In the genomic region with DNA sequence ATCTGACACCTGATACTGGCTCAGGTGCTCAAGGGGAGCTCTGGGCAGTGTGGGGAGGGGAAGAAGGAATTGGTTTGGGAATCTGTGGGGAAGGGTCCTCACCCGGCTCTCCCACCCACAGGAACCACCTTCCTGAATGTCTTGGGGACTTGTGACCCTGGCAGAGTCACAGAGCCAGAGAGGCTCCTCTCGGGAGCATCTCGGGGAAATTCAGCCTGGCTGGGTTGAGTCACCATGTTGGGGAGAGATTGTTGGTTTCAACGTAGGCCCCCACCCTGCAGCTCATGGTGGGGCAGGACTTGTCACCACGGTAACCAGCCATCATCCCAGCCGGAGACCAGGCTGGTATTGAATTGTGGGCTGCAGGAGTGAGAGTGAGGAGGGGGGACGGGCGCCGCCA, we compare ENCODE assay signal across 24 mouse cellular contexts. TPM values are rescaled to one million over a fixed set of nuclear protein-coding genes. Genes with fewer than 3 reads are reported as not detected.
DNase-seq lines count a peak whose midpoint lies in the region; ATAC-seq lines count a peak whose summit lies in the region.
"Had no signal": no experiment of that assay in that cellular context is flagged by ENCODE, and none has a peak within 500 bp of the region (broad histone marks: within the 10 kb centered on the region; RNA-seq: fewer than 3 reads in every experiment).

No protein-coding gene starts in this region.

- no peak overlapping the region for H3K27ac ChIP-seq in forebrain, embryonic 12.5 days
- no peak overlapping the region for H3K27ac ChIP-seq in forebrain, embryonic 14.5 days (ENCODE audit: low read depth, low read length)
- no peak overlapping the region for H3K27ac ChIP-seq in midbrain, embryonic 10.5 days (replicated peaks)
- H3K27ac ChIP-seq in midbrain, embryonic 14.5 days (replicated peaks; ENCODE audit: low read depth, low read length): no peak overlapping the region
- no peak overlapping the region for H3K27ac ChIP-seq in embryonic facial prominence, embryonic 11.5 days (replicated peaks; ENCODE audit: low read depth, low read length)
- H3K27ac ChIP-seq: embryonic facial prominence, embryonic 13.5 days; forebrain, embryonic 15.5 days; heart, embryonic 13.5 days; hindbrain, embryonic 13.5 days; intestine, embryonic 15.5 days had no signal

- H3K4me2 ChIP-seq in forebrain, embryonic 12.5 days: no peak overlapping the region
- no peak overlapping the region for H3K4me2 ChIP-seq in forebrain, embryonic 14.5 days (ENCODE audit: low read length)
- H3K4me2 ChIP-seq in midbrain, embryonic 14.5 days (ENCODE audit: low read length): no peak overlapping the region
- H3K4me2 ChIP-seq in embryonic facial prominence, embryonic 11.5 days (ENCODE audit: low read depth, low read length): no peak overlapping the region
- H3K4me2 ChIP-seq: embryonic facial prominence, embryonic 13.5 days; forebrain, embryonic 15.5 days; heart, embryonic 13.5 days; hindbrain, embryonic 13.5 days; intestine, embryonic 15.5 days had no signal

- peaks cover 91% of the 10 kb centered on the region for H3K27me3 ChIP-seq in forebrain, embryonic 12.5 days
- H3K27me3 ChIP-seq in forebrain, embryonic 14.5 days (replicated peaks; ENCODE audit: control insufficient read depth, insufficient read depth, low read length): peaks cover 57% of the 10 kb centered on the region
- peaks cover 97% of the 10 kb centered on the region for H3K27me3 ChIP-seq in midbrain, embryonic 10.5 days (ENCODE audit: low read depth, poor library complexity, severe bottlenecking)
- peaks cover 61% of the 10 kb centered on the region for H3K27me3 ChIP-seq in midbrain, embryonic 14.5 days (ENCODE audit: control insufficient read depth, insufficient read depth, low read length)
- peaks cover 57% of the 10 kb centered on the region for H3K27me3 ChIP-seq in embryonic facial prominence, embryonic 11.5 days (ENCODE audit: control insufficient read depth, insufficient read depth, low read length)

- H3K4me3 ChIP-seq in forebrain, embryonic 12.5 days (replicated peaks): no peak overlapping the region
- no peak overlapping the region for H3K4me3 ChIP-seq in forebrain, embryonic 14.5 days (ENCODE audit: low read depth, low read length)
- 0 out of 2 replicates have a peak overlapping the region, but pooled peaks have one; percentile 11 for H3K4me3 ChIP-seq in midbrain, embryonic 10.5 days
- H3K4me3 ChIP-seq in midbrain, embryonic 14.5 days (replicated peaks; ENCODE audit: low read depth, low read length): no peak overlapping the region
- H3K4me3 ChIP-seq in embryonic facial prominence, embryonic 11.5 days (ENCODE audit: low read depth, low read length): no peak overlapping the region
- H3K4me3 ChIP-seq: embryonic facial prominence, embryonic 13.5 days; forebrain, embryonic 15.5 days; heart, embryonic 13.5 days; hindbrain, embryonic 13.5 days; intestine, embryonic 15.5 days had no signal

- H3K9me3 ChIP-seq in forebrain, embryonic 12.5 days: no peaks in the 10 kb centered on the region
- H3K9me3 ChIP-seq in forebrain, embryonic 14.5 days (replicated peaks; ENCODE audit: control insufficient read depth, low read length): no peaks in the 10 kb centered on the region
- H3K9me3 ChIP-seq in midbrain, embryonic 10.5 days (replicated peaks): no peaks in the 10 kb centered on the region
- H3K9me3 ChIP-seq in midbrain, embryonic 14.5 days (ENCODE audit: control insufficient read depth, low read length): no peaks in the 10 kb centered on the region
- H3K9me3 ChIP-seq in embryonic facial prominence, embryonic 11.5 days (replicated peaks; ENCODE audit: control insufficient read depth, low read length): no peaks in the 10 kb centered on the region
- H3K9me3 ChIP-seq: embryonic facial prominence, embryonic 13.5 days; forebrain, embryonic 15.5 days; heart, embryonic 13.5 days; hindbrain, embryonic 13.5 days; intestine, embryonic 15.5 days had no signal

- peaks cover 12% of the 10 kb centered on the region for H3K4me1 ChIP-seq in forebrain, embryonic 12.5 days
- H3K4me1 ChIP-seq in forebrain, embryonic 14.5 days (ENCODE audit: control insufficient read depth, insufficient read depth, low read length): peaks cover 2% of the 10 kb centered on the region; the same call in 1 of the 2 replicates
- peaks cover 37% of the 10 kb centered on the region for H3K4me1 ChIP-seq in midbrain, embryonic 10.5 days
- H3K4me1 ChIP-seq in midbrain, embryonic 14.5 days (ENCODE audit: control insufficient read depth, insufficient read depth, low read length): no peaks in the 10 kb centered on the region
- no peaks in the 10 kb centered on the region for H3K4me1 ChIP-seq in embryonic facial prominence, embryonic 11.5 days (ENCODE audit: control insufficient read depth, insufficient read depth, low read length)

- 3% methylated on average over 8 of the region's 9 CpGs for WGBS in forebrain, embryonic 12.5 days
- WGBS in forebrain, embryonic 14.5 days: 0% methylated on average over 9 of the region's 9 CpGs
- 2% methylated on average over 9 of the region's 9 CpGs for WGBS in midbrain, embryonic 10.5 days
- under 1% methylated on average over 9 of the region's 9 CpGs for WGBS in midbrain, embryonic 14.5 days
- 1% methylated on average over 9 of the region's 9 CpGs for WGBS in embryonic facial prominence, embryonic 11.5 days

- DNase-seq in forebrain, embryonic 14.5 days (ENCODE audit: low spot score): no peak
- no peak for DNase-seq in midbrain, embryonic 10.5 days (ENCODE audit: low spot score)
- DNase-seq in midbrain, embryonic 14.5 days: no peak
- peak; percentile 58 for DNase-seq in R1 (ENCODE audit: low read depth, low spot score)
- DNase-seq in embryonic facial prominence, embryonic 11.5 days (ENCODE audit: low spot score): no peak
- DNase-seq in retina, postnatal 1 day: no peak
- DNase-seq in cerebellum, postnatal 36 days: no peak
- DNase-seq: adrenal gland, postnatal 14 days; B cell, adult 2 months; cerebellum, adult 18-20 months; cerebellum, postnatal 10 days; embryo, embryonic 11 days; gastrocnemius, postnatal 25 days; heart, postnatal 4 days; kidney, adult 2 months had no signal

- peak; percentile 21; the same call in 1 of the 2 replicates for ATAC-seq in forebrain, embryonic 12.5 days (ENCODE audit: low FRiP score)
- no peak for ATAC-seq in forebrain, embryonic 14.5 days
- ATAC-seq in midbrain, embryonic 14.5 days (ENCODE audit: low FRiP score, low TSS enrichment): no peak
- ATAC-seq in embryonic facial prominence, embryonic 11.5 days (replicated peaks; ENCODE audit: insufficient number of reproducible peaks, low FRiP score, low TSS enrichment, low read depth): 0 out of 2 replicates have a peak, but pooled peaks have one; percentile 36
- ATAC-seq: activated CD4-positive, CD25-positive, alpha-beta regulatory T cell, adult 4 months; CD4-positive, CD25-positive, alpha-beta regulatory T cell, adult 4 months; forebrain, embryonic 15.5 days; intestine, embryonic 15.5 days had no signal

- no peaks in the 10 kb centered on the region for H3K36me3 ChIP-seq in forebrain, embryonic 12.5 days (replicated peaks)
- H3K36me3 ChIP-seq in forebrain, embryonic 14.5 days (ENCODE audit: control insufficient read depth, insufficient read depth, low read length): no peaks in the 10 kb centered on the region
- no peaks in the 10 kb centered on the region for H3K36me3 ChIP-seq in midbrain, embryonic 10.5 days
- no peaks in the 10 kb centered on the region for H3K36me3 ChIP-seq in midbrain, embryonic 14.5 days (ENCODE audit: control insufficient read depth, insufficient read depth, low read length)
- H3K36me3 ChIP-seq in embryonic facial prominence, embryonic 11.5 days (replicated peaks; ENCODE audit: control insufficient read depth, insufficient read depth, low read depth, low read length): no peaks in the 10 kb centered on the region
- H3K36me3 ChIP-seq: embryonic facial prominence, embryonic 13.5 days; forebrain, embryonic 15.5 days; heart, embryonic 13.5 days; hindbrain, embryonic 13.5 days; intestine, embryonic 15.5 days had no signal

- no peak overlapping the region for H3K9ac ChIP-seq in forebrain, embryonic 12.5 days
- H3K9ac ChIP-seq in forebrain, embryonic 14.5 days (ENCODE audit: low read length): no peak overlapping the region
- H3K9ac ChIP-seq in midbrain, embryonic 14.5 days (replicated peaks; ENCODE audit: low read length): no peak overlapping the region
- no peak overlapping the region for H3K9ac ChIP-seq in embryonic facial prominence, embryonic 11.5 days (replicated peaks; ENCODE audit: low read length)
- H3K9ac ChIP-seq: embryonic facial prominence, embryonic 13.5 days; forebrain, embryonic 15.5 days; hindbrain, embryonic 13.5 days; intestine, embryonic 15.5 days had no signal

RNA-seq across cellular contexts. Expression of a gene that starts 10.1 kb away (rescaled TPM):
- polyA plus RNA-seq in forebrain, embryonic 12.5 days (2016; fragmentation: Nextera tagmentation; extraction: Ambion mirVana): 0.68 and 0.83 TPM in 2 replicates
- polyA plus RNA-seq in forebrain, embryonic 14.5 days (2014; fragmentation: Nextera tagmentation; extraction: Ambion mirVana): 0.28 and 0.34 TPM in 2 replicates
- polyA plus RNA-seq in midbrain, embryonic 10.5 days (2016; fragmentation: Nextera tagmentation; extraction: Ambion mirVana): 1.4 and 2.1 TPM in 2 replicates
- polyA plus RNA-seq in midbrain, embryonic 14.5 days (2014; fragmentation: Nextera tagmentation; extraction: Ambion mirVana): 2.2 and 2.4 TPM in 2 replicates
- 0.22 and 0.43 TPM in 2 replicates for polyA plus RNA-seq in embryonic facial prominence, embryonic 11.5 days (2014; fragmentation: Nextera tagmentation; extraction: Ambion mirVana)
- polyA plus RNA-seq: activated CD4-positive, CD25-positive, alpha-beta regulatory T cell, adult 4 months; CD4-positive, CD25-positive, alpha-beta regulatory T cell, adult 4 months; embryonic facial prominence, embryonic 13.5 days; heart, embryonic 13.5 days; heart, postnatal 0 days; kidney, adult 2 months had no signal

RNA-seq across cellular contexts. Expression of a gene that starts 34.2 kb away (rescaled TPM):
- polyA plus RNA-seq in forebrain, embryonic 12.5 days (2016; fragmentation: Nextera tagmentation; extraction: Ambion mirVana): 0.46 and 0.64 TPM in 2 replicates
- 0.30 and 0.33 TPM in 2 replicates for polyA plus RNA-seq in forebrain, embryonic 14.5 days (2014; fragmentation: Nextera tagmentation; extraction: Ambion mirVana)
- polyA plus RNA-seq in midbrain, embryonic 10.5 days (2016; fragmentation: Nextera tagmentation; extraction: Ambion mirVana): 0.41 and 0.79 TPM in 2 replicates
- polyA plus RNA-seq in midbrain, embryonic 14.5 days (2014; fragmentation: Nextera tagmentation; extraction: Ambion mirVana): 0.76 and 0.78 TPM in 2 replicates
- 0.28 and 0.36 TPM in 2 replicates for polyA plus RNA-seq in embryonic facial prominence, embryonic 11.5 days (2014; fragmentation: Nextera tagmentation; extraction: Ambion mirVana)
- polyA plus RNA-seq: activated CD4-positive, CD25-positive, alpha-beta regulatory T cell, adult 4 months; CD4-positive, CD25-positive, alpha-beta regulatory T cell, adult 4 months; heart, postnatal 0 days had no signal

RNA-seq across cellular contexts. Expression of a gene that starts 56.6 kb away (rescaled TPM):
- 31.0 and 36.0 TPM in 2 replicates for polyA plus RNA-seq in forebrain, embryonic 12.5 days (2016; fragmentation: Nextera tagmentation; extraction: Ambion mirVana)
- polyA plus RNA-seq in forebrain, embryonic 14.5 days (2014; fragmentation: Nextera tagmentation; extraction: Ambion mirVana): 22.3 and 28.8 TPM in 2 replicates
- 31.6 and 35.3 TPM in 2 replicates for polyA plus RNA-seq in midbrain, embryonic 10.5 days (2016; fragmentation: Nextera tagmentation; extraction: Ambion mirVana)
- 31.7 and 34.2 TPM in 2 replicates for polyA plus RNA-seq in midbrain, embryonic 14.5 days (2014; fragmentation: Nextera tagmentation; extraction: Ambion mirVana)
- 17.1 and 20.6 TPM in 2 replicates for polyA plus RNA-seq in embryonic facial prominence, embryonic 11.5 days (2014; fragmentation: Nextera tagmentation; extraction: Ambion mirVana)

Comparison
In these comparisons a context has a peak if more than half of its experiments do, and no peak if none do; other contexts are left out.
1. ATAC-seq: peak in forebrain, embryonic 12.5 days (single experiment) and embryonic facial prominence, embryonic 11.5 days (single experiment); none in forebrain, embryonic 14.5 days (single experiment) and midbrain, embryonic 14.5 days (single experiment).